Comparison of ENCODE assay signal across 8 mouse cellular contexts in the genomic region with DNA sequence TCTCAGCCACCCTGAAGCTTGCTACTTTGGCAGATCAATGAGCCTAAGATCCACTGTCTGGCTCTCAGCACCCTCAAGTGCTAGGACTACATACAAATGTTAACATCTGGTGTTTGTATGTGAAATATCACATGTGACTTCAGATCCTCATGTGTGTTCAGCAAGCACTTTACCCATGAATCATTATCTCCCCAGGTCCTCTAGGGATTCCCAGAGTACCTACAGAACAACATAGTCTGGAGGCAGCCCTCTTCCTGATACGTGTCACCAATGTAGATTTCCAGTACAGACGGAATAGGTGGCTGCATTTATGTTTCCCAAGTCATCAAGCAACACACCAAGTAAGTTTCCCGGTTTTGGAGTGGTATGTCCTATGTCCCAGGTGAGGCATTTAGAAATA. TPM values are rescaled to one million over a fixed set of nuclear protein-coding genes. Genes with fewer than 3 reads are reported as not detected.
DNase-seq lines count a peak whose midpoint lies in the region; ATAC-seq lines count a peak whose summit lies in the region.

No protein-coding gene starts in this region.

- H3K9me3 ChIP-seq in heart, embryonic 15.5 days (replicated peaks) = no peaks in the 10 kb centered on the region

- H3K4me1 ChIP-seq in heart, embryonic 15.5 days (replicated peaks) = peaks cover 12% of the 10 kb centered on the region

- no peaks in the 10 kb centered on the region for H3K27me3 ChIP-seq in heart, embryonic 15.5 days

- peak overlapping the region; percentile 85 for H3K9ac ChIP-seq in heart, embryonic 15.5 days

- H3K4me2 ChIP-seq in heart, embryonic 15.5 days = peak overlapping the region; percentile 92

- peak overlapping the region; percentile 82 for H3K4me3 ChIP-seq in heart, embryonic 15.5 days

- peak; percentile 56 for ATAC-seq in frontal cortex, adult (ENCODE audit: low TSS enrichment)
- no peak for ATAC-seq in heart, embryonic 15.5 days (replicated peaks; ENCODE audit: insufficient number of reproducible peaks, insufficient read depth, low FRiP score, low read depth)
- ATAC-seq in megakaryocyte, adult 5-6 weeks (ENCODE audit: poor library complexity, severe bottlenecking) = peak; percentile 8; the same call in 1 of the 2 replicates

- 0% methylated on average over 3 of the region's 3 CpGs for WGBS in heart, embryonic 15.5 days

- no peak for DNase-seq in frontal cortex, postnatal 10 days (ENCODE audit: low spot score in 2 of 2)
- peak; percentile 46 for DNase-seq in 416B (ENCODE audit: low read depth)
- DNase-seq in c-Kit-positive CD71-negative TER-119-negative erythroid progenitor cells, embryonic 14.5 days (ENCODE audit: low read depth) = peak; percentile 17
- DNase-seq in urinary bladder, postnatal 4 days (ENCODE audit: low spot score in 2 of 2) = no peak
- DNase-seq in kidney, postnatal 4 days = no peak

- H3K27ac ChIP-seq in heart, embryonic 15.5 days = peak overlapping the region; percentile 85

- no peaks in the 10 kb centered on the region for H3K36me3 ChIP-seq in heart, embryonic 15.5 days

RNA-seq across cellular contexts. Expression of a gene that starts 0.9 kb away (rescaled TPM):
- polyA plus RNA-seq in heart, embryonic 15.5 days (2015; fragmentation: Nextera tagmentation; extraction: Ambion mirVana) = 27.0 and 31.6 TPM in 2 replicates
- total RNA-seq in megakaryocyte, adult 5-6 weeks (2015) = 93.3 and 99.1 TPM in 2 replicates
- total RNA-seq in megakaryocyte, adult 5-6 weeks (2017) = 82.2 and 82.5 TPM in 2 replicates

RNA-seq across cellular contexts. Expression of a gene that starts 29.4 kb away (rescaled TPM):
- 0.24 and 0.39 TPM in 2 replicates for polyA plus RNA-seq in heart, embryonic 15.5 days (2015; fragmentation: Nextera tagmentation; extraction: Ambion mirVana)
- total RNA-seq in megakaryocyte, adult 5-6 weeks (2015) = 0.36 TPM in 1 of 2 replicates, not detected in the other
- total RNA-seq in megakaryocyte, adult 5-6 weeks (2017) = not detected in 2 replicates

Comparison
In these comparisons a context has a peak if more than half of its experiments do, and no peak if none do; other contexts are left out.
1. DNase-seq: peak in 416B (single experiment) and c-Kit-positive CD71-negative TER-119-negative erythroid progenitor cells, embryonic 14.5 days (single experiment); none in frontal cortex, postnatal 10 days (0 of 2), urinary bladder, postnatal 4 days (0 of 2) and kidney, postnatal 4 days (0 of 2).